Mouse (Mus musculus): ENCODE measurements around the gene Ccl6. TPM values are rescaled to one million over a fixed set of nuclear protein-coding genes. Genes with fewer than 3 reads are reported as not detected.

Ccl6 gene
- 1 to 10 TPM; 1.2 to 1.5 TPM for total RNA-seq (2021)
- long read RNA-seq, experiment 1, partial matches to known transcripts = 0 of 1 reads
- long read RNA-seq, experiment 1, other reads (novel, unspliced or antisense) = 0 of 1 reads
- long read RNA-seq, experiment 2 = 0 reads

- DNase-seq (ENCODE audit: low spot score in 2 of 2) = no peak
Measured at GRCm38 (mm10) chr11:83592853-83593252, at the start of gene Ccl6. Ccl6 (minus strand) TSS chr11:83593087.

GRCm38 (mm10) chr11:83641216-83641615 is 48.3 kb upstream of the Ccl6 start:
- no peak for DNase-seq (ENCODE audit: low spot score in 2 of 2)

GRCm38 (mm10) chr11:83640141-83640540 is 47.3 kb upstream of the Ccl6 start:
- no peak for DNase-seq (ENCODE audit: low spot score in 2 of 2)

- no peak for DNase-seq (ENCODE audit: low spot score in 2 of 2)
Measured at GRCm38 (mm10) chr11:83639533-83639932, 46.6 kb upstream of the Ccl6 start.

GRCm38 (mm10) chr11:83638934-83639333 is 46.0 kb upstream of the Ccl6 start:
- DNase-seq (ENCODE audit: low spot score in 2 of 2) = no peak

GRCm38 (mm10) chr11:83636742-83637235 is 43.9 kb upstream of the Ccl6 start:
- DNase-seq (ENCODE audit: low spot score in 2 of 2) = no peak

- DNase-seq (ENCODE audit: low spot score in 2 of 2) = no peak
Measured at GRCm38 (mm10) chr11:83634898-83635297, 42.0 kb upstream of the Ccl6 start.

GRCm38 (mm10) chr11:83634425-83634824 is 41.5 kb upstream of the Ccl6 start:
- no peak for DNase-seq (ENCODE audit: low spot score in 2 of 2)

GRCm38 (mm10) chr11:83632744-83633143 is 39.9 kb upstream of the Ccl6 start:
- no peak for DNase-seq (ENCODE audit: low spot score in 2 of 2)

GRCm38 (mm10) chr11:83631065-83631464 is 38.2 kb upstream of the Ccl6 start:
- DNase-seq (ENCODE audit: low spot score in 2 of 2) = no peak

GRCm38 (mm10) chr11:83630630-83631029 is 37.7 kb upstream of the Ccl6 start:
- DNase-seq (ENCODE audit: low spot score in 2 of 2) = no peak

GRCm38 (mm10) chr11:83628808-83629207 is 35.9 kb upstream of the Ccl6 start:
- no peak for DNase-seq (ENCODE audit: low spot score in 2 of 2)

GRCm38 (mm10) chr11:83623586-83623985 is 30.7 kb upstream of the Ccl6 start:
- DNase-seq (ENCODE audit: low spot score in 2 of 2) = no peak

- DNase-seq (ENCODE audit: low spot score in 2 of 2) = no peak
Measured at GRCm38 (mm10) chr11:83619037-83619436, 26.1 kb upstream of the Ccl6 start.

GRCm38 (mm10) chr11:83618238-83618637 is 25.4 kb upstream of the Ccl6 start:
- DNase-seq (ENCODE audit: low spot score in 2 of 2) = no peak

- no peak for DNase-seq (ENCODE audit: low spot score in 2 of 2)
Measured at GRCm38 (mm10) chr11:83616586-83616985, 23.7 kb upstream of the Ccl6 start.

GRCm38 (mm10) chr11:83610900-83611299 is 18.0 kb upstream of the Ccl6 start:
- no peak for DNase-seq (ENCODE audit: low spot score in 2 of 2)

- DNase-seq (ENCODE audit: low spot score in 2 of 2) = no peak
Measured at GRCm38 (mm10) chr11:83606396-83606795, 13.5 kb upstream of the Ccl6 start.

GRCm38 (mm10) chr11:83605535-83605934 is 12.6 kb upstream of the Ccl6 start:
- no peak for DNase-seq (ENCODE audit: low spot score in 2 of 2)

- no peak for DNase-seq (ENCODE audit: low spot score in 2 of 2)
Measured at GRCm38 (mm10) chr11:83604698-83605097, 11.8 kb upstream of the Ccl6 start.

GRCm38 (mm10) chr11:83603399-83603798 is 10.5 kb upstream of the Ccl6 start:
- no peak for DNase-seq (ENCODE audit: low spot score in 2 of 2)

- no peak for DNase-seq (ENCODE audit: low spot score in 2 of 2)
Measured at GRCm38 (mm10) chr11:83600576-83600975, 7.7 kb upstream of the Ccl6 start.

- DNase-seq (ENCODE audit: low spot score in 2 of 2) = no peak
Measured at GRCm38 (mm10) chr11:83598991-83599390, 6.1 kb upstream of the Ccl6 start.
